Mouse (Mus musculus) gastrocnemius, postnatal 25 days (tissue): ENCODE results near the gene Tmprss15. TPM values are rescaled to one million over a fixed set of nuclear protein-coding genes. Genes with fewer than 3 reads are reported as not detected.

Source experiments
- total RNA-seq, 2 experiments: library from RNA; stranded (reverse); gene quantifications; 1 replicate in 1 of 2; 2 replicates in 1 of 2; pipeline ENCODE4 v1.2.3; 2021

Gene Tmprss15
- total RNA-seq, 2 experiments from 2014 or later: not detected

Other genes with a start within 250 kb of the Tmprss15 start
- 10 to 100 TPM in 1 of 2 experiments, 1 to 10 TPM in 1; 6.2 to 11.7 TPM for gene Chodl, start 160.1 kb downstream of the Tmprss15 start, total RNA-seq